ENCODE assay signal across 1 mouse cellular context in the genomic region with DNA sequence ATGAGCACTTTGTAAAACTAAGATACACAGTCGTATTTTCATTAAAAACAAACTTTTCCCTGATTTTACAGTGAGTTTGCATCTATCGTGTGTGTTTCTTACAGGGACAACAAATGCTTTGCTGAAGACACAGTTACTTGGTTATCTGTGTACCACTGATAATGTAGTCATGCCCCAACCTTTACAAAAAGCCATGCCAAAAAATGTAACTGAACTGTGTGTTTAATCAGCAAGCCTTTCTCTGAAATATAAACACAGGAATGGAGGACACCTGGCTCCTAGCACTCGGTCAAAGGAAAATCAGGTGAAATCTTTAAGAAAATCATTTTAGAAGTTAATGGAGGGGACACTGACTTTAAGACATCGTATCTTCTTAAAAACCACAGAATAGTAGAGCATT.
A peak's percentile ranks its signal among the peaks of the same experiment; 100 is the strongest.
TF ChIP-seq lines count a peak whose summit lies in the region.

No protein-coding gene starts in this region.

TF ChIP-seq in MEL, 35 proteins besides CTCF, POLR2A, EP300 and RAD21 (continued from another document):
- TF ChIP-seq GATA1 (IDR thresholded peaks at IDR 0.05; ENCODE audit: low read depth, low read length) (peak; percentile 31; the same call in 1 of the 2 replicates), SIN3A (IDR thresholded peaks at IDR 0.05; ENCODE audit: low read length) (no peak)
